Mouse (Mus musculus) MEL (cell line): ENCODE results near the gene Wdr81. TPM values are rescaled to one million over a fixed set of nuclear protein-coding genes. Genes with fewer than 3 reads are reported as not detected.

Source experiments
- DNase-seq: peaks from one replicate; pipeline ENCODE4 v3.0.0; 2011; ENCODE audit warnings: low read depth, low spot score
- H3K27ac ChIP-seq: 2 replicates; pipeline ENCODE4 v1.5.1; 2012; ENCODE audit warnings: low read depth, mild to moderate bottlenecking, control low read depth, low read length, moderate library complexity; ENCODE audit not compliant: control insufficient read depth
- H3K27me3 ChIP-seq, 2 experiments: fragments of 150-350 bp in 1 of 2; sonication (generic) in 1 of 2; 2 replicates each; pipeline ENCODE4 v1.6.1; 2012; ENCODE audit warnings: low read length in 2 of 2, mild to moderate bottlenecking in 2 of 2, improper control_type of control experiment in 1 of 2, moderate library complexity in 1 of 2; ENCODE audit not compliant: insufficient read depth in 2 of 2, control insufficient read depth in 1 of 2
- H3K36me3 ChIP-seq, 2 experiments: 2 replicates each; pipeline ENCODE4 v1.6.1; 2012 to 2014; ENCODE audit warnings: low read length in 2 of 2, improper control_type of control experiment in 1 of 2, inconsistent platforms in 1 of 2, mild to moderate bottlenecking in 1 of 2; ENCODE audit not compliant: insufficient read depth in 2 of 2, control insufficient read depth in 1 of 2
- H3K4me1 ChIP-seq, 2 experiments: fragments of 150-350 bp in 1 of 2; sonication (generic) in 1 of 2; 2 replicates each; pipeline ENCODE4 v1.6.1; 2012; ENCODE audit warnings: low read length in 2 of 2, improper control_type of control experiment in 1 of 2, mild to moderate bottlenecking in 1 of 2; ENCODE audit not compliant: insufficient read depth in 2 of 2, control insufficient read depth in 1 of 2
- H3K4me3 ChIP-seq, 2 experiments: fragments of 150-350 bp in 1 of 2; sonication (generic) in 1 of 2; 2 replicates each; pipeline ENCODE4 v1.5.1; 2012; ENCODE audit warnings: low read depth in 2 of 2, low read length in 2 of 2, mild to moderate bottlenecking in 2 of 2, moderate library complexity in 2 of 2, control low read depth in 1 of 2, improper control_type of control experiment in 1 of 2; ENCODE audit not compliant: control insufficient read depth in 1 of 2, insufficient read depth in 1 of 2
- H3K79me2 ChIP-seq: 2 replicates; pipeline ENCODE4 v1.6.1; 2012; ENCODE audit warnings: mild to moderate bottlenecking, low read length, moderate library complexity; ENCODE audit not compliant: control insufficient read depth, poor library complexity, insufficient read depth
- H3K9ac ChIP-seq: 2 replicates; pipeline ENCODE4 v1.6.1; 2012; ENCODE audit warnings: low read depth, mild to moderate bottlenecking, control low read depth, low read length, moderate library complexity; ENCODE audit not compliant: control insufficient read depth, poor library complexity, severe bottlenecking
- H3K9me3 ChIP-seq: fragments of 150-350 bp; sonication (generic); replicated peaks from 2 replicates; pipeline ENCODE4 v1.6.1; 2012; ENCODE audit warnings: mild to moderate bottlenecking, low read length, improper control_type of control experiment, moderate library complexity; ENCODE audit not compliant: insufficient read depth
- CHD2 ChIP-seq: IDR thresholded peaks from 2 replicates; pipeline ENCODE4 v1.6.1; 2011; ENCODE audit warnings: low read length, improper control_type of control experiment
- CTCF ChIP-seq, 3 experiments: IDR thresholded peaks in 2 of 3; conservative IDR thresholded peaks in 1 of 3; 2 replicates each; pipeline ENCODE4 v1.5.1; 2011 to 2012; ENCODE audit warnings: low read length in 3 of 3, low read depth in 2 of 3, mild to moderate bottlenecking in 2 of 3, improper control_type of control experiment in 1 of 3, inconsistent platforms in 1 of 3, mixed read lengths in 1 of 3, moderate library complexity in 1 of 3; ENCODE audit not compliant: control insufficient read depth in 1 of 3, insufficient read depth in 1 of 3, poor library complexity in 1 of 3, severe bottlenecking in 1 of 3
- ELF1 ChIP-seq: IDR thresholded peaks from 2 replicates; pipeline ENCODE4 v1.6.1; 2014; ENCODE audit warnings: low read depth, mild to moderate bottlenecking, inconsistent platforms, low read length, improper control_type of control experiment, moderate library complexity
- EP300 ChIP-seq, 2 experiments: IDR thresholded peaks; 2 replicates each; pipeline ENCODE4 v1.6.1; 2011; ENCODE audit warnings: improper control_type of control experiment in 2 of 2, low read length in 2 of 2, low read depth in 1 of 2, mild to moderate bottlenecking in 1 of 2
- ETS1 ChIP-seq: IDR thresholded peaks from 2 replicates; pipeline ENCODE4 v1.6.1; 2012; ENCODE audit warnings: low read depth, mild to moderate bottlenecking, inconsistent platforms, low read length, improper control_type of control experiment, moderate library complexity
- GATA1 ChIP-seq: IDR thresholded peaks from 2 replicates; pipeline ENCODE4 v1.6.1; 2011; ENCODE audit warnings: low read depth, low read length, improper control_type of control experiment
- HCFC1 ChIP-seq: IDR thresholded peaks from 2 replicates; pipeline ENCODE4 v1.6.1; 2012; ENCODE audit warnings: low read depth, mild to moderate bottlenecking, inconsistent platforms, low read length, improper control_type of control experiment, moderate library complexity
- KAT2A ChIP-seq: conservative IDR thresholded peaks from 2 replicates; pipeline ENCODE4 v1.6.1; 2012; ENCODE audit warnings: low read depth, low read length, improper control_type of control experiment, inconsistent platforms
- MAFK ChIP-seq: IDR thresholded peaks from 2 replicates; pipeline ENCODE4 v1.6.1; 2011; ENCODE audit warnings: low read depth, mild to moderate bottlenecking, low read length, improper control_type of control experiment, borderline replicate concordance
- MAZ ChIP-seq: IDR thresholded peaks from 2 replicates; pipeline ENCODE4 v1.6.1; 2012; ENCODE audit warnings: low read depth, mild to moderate bottlenecking, inconsistent platforms, low read length, improper control_type of control experiment
- MEF2A ChIP-seq: IDR thresholded peaks from 2 replicates; pipeline ENCODE4 v1.6.1; 2014; ENCODE audit warnings: low read depth, mild to moderate bottlenecking, inconsistent platforms, low read length, improper control_type of control experiment; ENCODE audit not compliant: poor library complexity, insufficient replicate concordance, severe bottlenecking; ENCODE audit errors: extremely low read depth
- MXI1 ChIP-seq: IDR thresholded peaks from 2 replicates; pipeline ENCODE4 v1.6.1; 2011; ENCODE audit warnings: mild to moderate bottlenecking, low read depth, low read length, improper control_type of control experiment
- MYB ChIP-seq: IDR thresholded peaks from 2 replicates; pipeline ENCODE4 v1.6.1; 2011; ENCODE audit warnings: mild to moderate bottlenecking, low read depth, low read length, improper control_type of control experiment
- MYC ChIP-seq: IDR thresholded peaks from 2 replicates; pipeline ENCODE4 v1.6.1; 2011; ENCODE audit warnings: low read depth, mild to moderate bottlenecking, low read length, improper control_type of control experiment, moderate library complexity
- NELFE ChIP-seq: IDR thresholded peaks from 2 replicates; pipeline ENCODE4 v1.6.1; 2011; ENCODE audit warnings: low read depth, low read length, improper control_type of control experiment
- NRF1 ChIP-seq: IDR thresholded peaks from 2 replicates; pipeline ENCODE4 v1.6.1; 2014; ENCODE audit warnings: low read depth, mild to moderate bottlenecking, inconsistent platforms, low read length, improper control_type of control experiment, moderate library complexity; ENCODE audit not compliant: poor library complexity, insufficient read depth, severe bottlenecking
- POLR2A ChIP-seq, 2 experiments: IDR thresholded peaks; 2 replicates each; pipeline ENCODE4 v1.6.1; 2011 to 2012; ENCODE audit warnings: low read length in 2 of 2, mild to moderate bottlenecking in 2 of 2, control low read depth in 1 of 2, improper control_type of control experiment in 1 of 2, low read depth in 1 of 2, moderate library complexity in 1 of 2; ENCODE audit not compliant: control insufficient read depth in 1 of 2, insufficient read depth in 1 of 2, poor library complexity in 1 of 2
- POLR2AphosphoS2 ChIP-seq: IDR thresholded peaks from 2 replicates; pipeline ENCODE4 v1.6.1; 2011; ENCODE audit warnings: low read length, improper control_type of control experiment
- POLR2AphosphoS5 ChIP-seq: IDR thresholded peaks from 2 replicates; pipeline ENCODE4 v1.6.1; 2012; ENCODE audit warnings: low read depth, borderline replicate concordance, mild to moderate bottlenecking, inconsistent platforms, low read length, moderate library complexity, mixed read lengths
- RAD21 ChIP-seq: IDR thresholded peaks from 2 replicates; pipeline ENCODE4 v1.6.1; 2011; ENCODE audit warnings: mild to moderate bottlenecking, low read depth, low read length, improper control_type of control experiment
- RCOR1 ChIP-seq: IDR thresholded peaks from 2 replicates; pipeline ENCODE4 v1.6.1; 2012; ENCODE audit warnings: low read depth, mild to moderate bottlenecking, inconsistent platforms, low read length, improper control_type of control experiment
- SIN3A ChIP-seq: IDR thresholded peaks from 2 replicates; pipeline ENCODE4 v1.6.1; 2012; ENCODE audit warnings: low read length, improper control_type of control experiment, inconsistent platforms
- SMC3 ChIP-seq: IDR thresholded peaks from 2 replicates; pipeline ENCODE4 v1.6.1; 2011; ENCODE audit warnings: low read depth, low read length, improper control_type of control experiment
- TAL1 ChIP-seq: IDR thresholded peaks from 2 replicates; pipeline ENCODE4 v1.6.1; 2012; ENCODE audit warnings: mild to moderate bottlenecking, inconsistent platforms, low read length, moderate library complexity, mixed read lengths
- TBP ChIP-seq: IDR thresholded peaks from 2 replicates; pipeline ENCODE4 v1.8.0; 2011; ENCODE audit warnings: low read depth, low read length, improper control_type of control experiment
- UBTF ChIP-seq: IDR thresholded peaks from 2 replicates; pipeline ENCODE4 v1.6.1; 2012; ENCODE audit warnings: low read depth, mild to moderate bottlenecking, inconsistent platforms, low read length, improper control_type of control experiment, moderate library complexity, borderline replicate concordance; ENCODE audit not compliant: insufficient read depth
- USF2 ChIP-seq, 2 experiments: IDR thresholded peaks; 2 replicates each; pipeline ENCODE4 v1.6.1; 2011 to 2012; ENCODE audit warnings: improper control_type of control experiment in 2 of 2, low read length in 2 of 2, borderline replicate concordance in 1 of 2, inconsistent platforms in 1 of 2, low read depth in 1 of 2, mild to moderate bottlenecking in 1 of 2; ENCODE audit not compliant: insufficient read depth in 1 of 2
- ZKSCAN1 ChIP-seq: IDR thresholded peaks from 2 replicates; pipeline ENCODE4 v1.6.1; 2012; ENCODE audit warnings: low read depth, mild to moderate bottlenecking, inconsistent platforms, low read length, improper control_type of control experiment, moderate library complexity
- ZMIZ1 ChIP-seq: IDR thresholded peaks from 2 replicates; pipeline ENCODE4 v1.6.1; 2012; ENCODE audit warnings: low read depth, mild to moderate bottlenecking, inconsistent platforms, low read length, improper control_type of control experiment, moderate library complexity
- polyA plus RNA-seq, 2 experiments: library from polyadenylated mRNA; stranded (reverse) in 1 of 2; unstranded in 1 of 2; fragments of >175 nt in 1 of 2; fragments of >200 nt in 1 of 2; gene quantifications; 2 replicates each; pipeline versions ENCODE4 v1.2.1 to v1.2.4; 2012; ENCODE audit warnings: low replicate concordance in 2 of 2, low read depth in 1 of 2; ENCODE audit not compliant: insufficient read length in 2 of 2, insufficient read depth in 1 of 2, missing spikeins in 1 of 2
- total RNA-seq: library from RNA; depleted of rRNA; stranded (reverse); fragments of 300-350 nt; gene quantifications from 2 replicates; pipeline ENCODE4 v1.2.3, GENCODE M21; 2012

The Wdr81 gene
- total and polyA plus RNA-seq, 3 experiments: 7.0 to 13.9 TPM; not detected in 1

DNA sequence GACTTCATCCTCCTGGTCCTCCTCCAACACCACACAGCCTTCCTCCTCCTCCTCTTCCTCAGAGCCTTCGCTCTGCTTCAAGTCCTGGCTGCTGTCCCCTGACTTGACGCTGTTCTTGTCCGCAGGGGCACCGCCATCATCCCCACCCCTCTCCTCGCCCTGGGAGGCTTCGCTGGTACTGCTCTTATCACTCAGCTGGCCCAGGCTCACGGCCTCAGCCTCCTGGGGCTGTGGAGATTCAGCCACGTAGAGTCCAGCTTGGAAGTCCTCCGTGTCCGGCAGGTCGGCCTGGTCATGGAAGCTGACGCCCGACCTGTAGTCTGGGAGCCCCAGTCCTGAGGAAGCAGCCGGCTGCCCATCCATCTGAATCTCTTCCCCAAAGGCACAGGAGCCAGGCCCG lies 3.6 kb downstream of the Wdr81 start:
- Histone ChIP-seq H3K27ac (no peak overlapping the region), H3K4me3 (no peak overlapping the region), H3K9ac (no peak overlapping the region), H3K4me1 (peaks cover 10 to 38% of the 10 kb centered on the region in 2 experiments), H3K27me3 (no peaks in the 10 kb centered on the region)
- no peak for DNase-seq
- TF ChIP-seq NRF1: no peak
- TF ChIP-seq RAD21: no peak
- no peak for TF ChIP-seq KAT2A
- no peak for TF ChIP-seq RCOR1
- no peak for TF ChIP-seq NELFE
- no peak for TF ChIP-seq CTCF (IDR thresholded peaks at IDR 0.05 in 2 of 3, conservative IDR thresholded peaks at IDR 0.05 in 1 of 3; ENCODE audit: control insufficient read depth in 1 of 3, insufficient read depth in 1 of 3, low read depth in 2 of 3, low read length in 3 of 3, poor library complexity in 1 of 3, severe bottlenecking in 1 of 3)
- TF ChIP-seq POLR2AphosphoS5: no peak
- TF ChIP-seq ZKSCAN1: no peak
- no peak for TF ChIP-seq POLR2A (IDR thresholded peaks at IDR 0.05; ENCODE audit: control insufficient read depth in 1 of 2, insufficient read depth in 1 of 2, low read depth in 1 of 2, low read length in 2 of 2, poor library complexity in 1 of 2)
- TF ChIP-seq, all 39 proteins: peak for 0
- H3K9me3 ChIP-seq: no peaks in the 10 kb centered on the region
- H3K36me3 ChIP-seq: peaks cover 0 to 20% of the 10 kb centered on the region in 2 experiments; a peak in 2 of 4 replicates
- no peaks in the 10 kb centered on the region for H3K79me2 ChIP-seq

GRCm38 (mm10) chr11:75450304-75450908 lies 4.1 kb downstream of the Wdr81 start:
- Histone ChIP-seq H3K27ac (peak overlapping the region; percentile 37), H3K36me3 (peaks cover 0 to 18% of the 10 kb centered on the region in 2 experiments; a peak in 2 of 4 replicates)
- no peak for TF ChIP-seq KAT2A
- no peak for TF ChIP-seq UBTF
- TF ChIP-seq NRF1: no peak
- no peak for TF ChIP-seq TBP
- no peak for TF ChIP-seq HCFC1
- peak; percentile 71 for TF ChIP-seq TAL1
- TF ChIP-seq MYC: 0 out of 2 replicates have a peak, but pooled peaks have one; percentile 18
- TF ChIP-seq MAZ: no peak
- TF ChIP-seq MEF2A: no peak
- no peak for TF ChIP-seq NELFE
- TF ChIP-seq POLR2AphosphoS2: no peak
- TF ChIP-seq POLR2AphosphoS5: no peak
- TF ChIP-seq MXI1: no peak
- no peak for TF ChIP-seq ETS1
- no peak for TF ChIP-seq CHD2
- TF ChIP-seq SMC3: no peak
- TF ChIP-seq GATA1: peak; percentile 74
- peak; percentile 52 to 63 for TF ChIP-seq EP300 (IDR thresholded peaks at IDR 0.05; ENCODE audit: low read depth in 1 of 2, low read length in 2 of 2)
- no peak for TF ChIP-seq POLR2A (IDR thresholded peaks at IDR 0.05; ENCODE audit: control insufficient read depth in 1 of 2, insufficient read depth in 1 of 2, low read depth in 1 of 2, low read length in 2 of 2, poor library complexity in 1 of 2)
- no peak for TF ChIP-seq USF2 (IDR thresholded peaks at IDR 0.05; ENCODE audit: borderline replicate concordance in 1 of 2, insufficient read depth in 1 of 2, low read depth in 1 of 2, low read length in 2 of 2)
- TF ChIP-seq MAFK: no peak
- no peak for TF ChIP-seq MYB
- 0 out of 2 replicates have a peak, but pooled peaks have one; percentile 8 for TF ChIP-seq ELF1
- TF ChIP-seq ZMIZ1: no peak
- TF ChIP-seq SIN3A: no peak; the same call in 1 of the 2 replicates

More at GRCm38 (mm10) chr11:75450304-75450908, 4.1 kb downstream of the Wdr81 start:
- no peak overlapping the region for H3K4me3 ChIP-seq
- H3K27me3 ChIP-seq: no peaks in the 10 kb centered on the region
- H3K9me3 ChIP-seq: no peaks in the 10 kb centered on the region
- peak; percentile 79 for DNase-seq
- H3K79me2 ChIP-seq: no peaks in the 10 kb centered on the region
- peak overlapping the region; percentile 10 for H3K9ac ChIP-seq
- peaks cover 10 to 38% of the 10 kb centered on the region in 2 experiments for H3K4me1 ChIP-seq
